Mouse (Mus musculus): ENCODE measurements at regions not wholly inside any gene's neighbourhood (a gene's known extent, or its start where the extent isn't known, plus 50 kb on each side); places are given as distances from the start of the nearest gene placed in this dataset.

DNA sequence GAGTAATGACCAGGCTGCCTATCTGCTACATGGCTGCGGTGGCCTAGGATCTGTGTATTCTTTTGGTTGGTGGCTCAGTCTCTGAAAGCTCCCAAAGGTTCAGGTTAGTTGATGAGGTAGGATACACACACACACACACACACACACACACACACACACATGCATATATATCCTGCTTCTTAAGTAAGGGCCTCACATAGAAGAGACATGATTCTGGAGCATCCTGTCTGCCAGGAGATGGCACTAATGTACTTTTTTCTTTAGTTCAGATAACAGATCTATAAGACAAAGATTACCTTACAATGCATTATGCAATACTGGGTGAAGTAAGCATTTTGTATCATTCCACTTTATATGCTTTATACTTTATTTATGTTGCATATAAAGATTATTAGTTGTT lies 149.8 kb downstream of the Ankrd7 start:
- DNase-seq (ENCODE audit: low spot score in 2 of 2), result peak in 1 of 2 experiments; percentile 11

- no peak for DNase-seq (ENCODE audit: low spot score in 2 of 2)
Measured at GRCm38 (mm10) chr6:19018166-19018769, 152.2 kb downstream of the Ankrd7 start.

DNA sequence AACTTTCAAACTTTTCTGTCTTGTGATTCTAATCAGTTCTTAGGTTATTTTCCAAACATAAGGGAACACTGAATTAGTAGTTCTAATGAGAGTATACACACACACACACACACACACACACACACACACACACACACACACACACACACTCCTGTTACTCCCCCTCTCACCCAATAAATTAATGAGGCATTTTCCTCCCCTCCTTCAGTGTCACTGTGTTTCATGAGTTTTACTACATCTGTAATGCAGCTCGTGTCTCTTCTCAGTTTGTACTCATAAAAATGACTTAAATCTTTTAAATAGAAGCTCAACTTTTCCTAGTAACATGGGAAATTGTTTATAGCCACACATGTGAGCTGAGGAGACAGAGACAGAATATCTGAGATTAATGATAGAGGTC lies 168.2 kb downstream of the Ankrd7 start:
- DNase-seq (ENCODE audit: low spot score in 2 of 2), result no peak

All from left cerebral cortex, adult 9 months (tissue).